Mouse (Mus musculus): ENCODE data around the gene Tbc1d24. TPM values are rescaled to one million over a fixed set of nuclear protein-coding genes. Genes with fewer than 3 reads are reported as not detected.

The Tbc1d24 gene
- polyA plus RNA-seq, 1 experiment from 2014 or later: 1.8 TPM

GRCm38 (mm10) chr17:24208641-24209042, 3.3 kb upstream of the Tbc1d24 start:
- 5% methylated on average over 29 of the region's 29 CpGs for WGBS
- H3K27me3 ChIP-seq (replicated peaks; ENCODE audit: insufficient read depth, low read length): 0 out of 2 replicates have a peak, but pooled peaks cover 11% of the 10 kb centered on the region
- peak overlapping the region; percentile 36 for H3K4me3 ChIP-seq (ENCODE audit: low read depth, low read length)
- peak overlapping the region; percentile 45; the same call in 1 of the 2 replicates for H3K9ac ChIP-seq (replicated peaks; ENCODE audit: low read depth)
- H3K27ac ChIP-seq (ENCODE audit: low read length): peak overlapping the region; percentile 16; the same call in 1 of the 2 replicates
- H3K36me3 ChIP-seq (ENCODE audit: insufficient read depth, low read length): no peaks in the 10 kb centered on the region
- H3K4me2 ChIP-seq (replicated peaks; ENCODE audit: low read depth, low read length): peak overlapping the region; percentile 64
- TF ChIP-seq CTCF (IDR thresholded peaks at IDR 0.05): no peak
- no peak for TF ChIP-seq EP300 (IDR thresholded peaks at IDR 0.05)
- no peaks in the 10 kb centered on the region for H3K9me3 ChIP-seq (ENCODE audit: low read length)
- H3K4me1 ChIP-seq (ENCODE audit: insufficient read depth, low read depth, low read length): peaks cover 40% of the 10 kb centered on the region
- ATAC-seq (0 out of 2 replicates have a peak, but pooled peaks have one; percentile 0), DNase-seq (ENCODE audit: low spot score) (no peak)

DNA sequence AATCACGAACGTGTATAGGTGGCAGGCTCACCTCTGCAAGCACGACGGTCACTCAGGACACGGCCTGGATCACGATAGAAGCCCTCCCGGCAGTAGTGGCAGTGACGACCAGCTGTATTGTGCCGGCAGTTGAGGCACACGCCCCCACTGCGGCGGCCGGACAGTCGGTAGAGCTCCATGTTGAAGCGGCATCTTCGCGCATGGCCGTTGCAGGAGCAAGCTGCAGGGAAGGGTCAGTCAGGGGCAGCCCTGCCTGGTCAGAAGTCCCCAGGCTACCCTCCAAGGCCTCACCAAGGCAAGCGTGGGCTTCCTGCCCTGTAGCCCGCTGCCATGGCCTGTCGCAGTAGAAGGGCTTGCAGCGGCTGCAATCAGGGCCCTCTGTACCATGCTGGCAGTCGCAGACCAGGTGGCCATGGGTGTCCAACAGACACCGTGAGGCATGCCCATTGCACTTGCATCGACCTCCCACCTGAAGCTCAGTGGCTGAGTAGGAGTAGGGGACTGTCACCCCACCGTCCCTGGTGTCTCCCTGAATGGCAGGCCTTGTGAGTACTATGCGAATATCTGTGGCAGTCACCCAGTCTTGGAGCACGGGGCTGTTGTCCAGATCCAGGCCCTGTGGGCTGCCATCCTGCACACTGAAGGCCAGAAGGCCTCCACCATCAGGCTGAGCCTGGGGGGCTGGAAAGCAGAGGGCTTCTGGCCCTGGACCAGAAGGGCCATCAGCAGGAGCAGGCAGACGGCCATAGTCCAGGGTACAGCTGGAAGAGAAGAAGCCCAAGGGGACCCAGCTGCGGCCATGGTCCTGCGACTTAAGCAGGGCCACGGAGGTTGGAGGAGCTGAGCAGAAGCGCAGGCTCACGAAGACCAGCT, 2.6 kb upstream of the Tbc1d24 start:
- 68% methylated on average over 34 of the region's 34 CpGs for WGBS
- Histone ChIP-seq H3K4me3 (ENCODE audit: low read depth, low read length) (0 out of 2 replicates have a peak overlapping the region, but pooled peaks have one; percentile 36), H3K4me2 (replicated peaks; ENCODE audit: low read depth, low read length) (peak overlapping the region; percentile 64), H3K9me3 (ENCODE audit: low read length) (no peaks in the 10 kb centered on the region), H3K27ac (ENCODE audit: low read length) (no peak overlapping the region), H3K9ac (replicated peaks; ENCODE audit: low read depth) (peak overlapping the region; percentile 45; the same call in 1 of the 2 replicates), H3K4me1 (ENCODE audit: insufficient read depth, low read depth, low read length) (peaks cover 40% of the 10 kb centered on the region), H3K36me3 (ENCODE audit: insufficient read depth, low read length) (no peaks in the 10 kb centered on the region), H3K27me3 (replicated peaks; ENCODE audit: insufficient read depth, low read length) (0 out of 2 replicates have a peak, but pooled peaks cover 11% of the 10 kb centered on the region)
- TF ChIP-seq CTCF (IDR thresholded peaks at IDR 0.05) (no peak), EP300 (IDR thresholded peaks at IDR 0.05) (no peak)
- ATAC-seq (no peak), DNase-seq (ENCODE audit: low spot score) (no peak)

DNA sequence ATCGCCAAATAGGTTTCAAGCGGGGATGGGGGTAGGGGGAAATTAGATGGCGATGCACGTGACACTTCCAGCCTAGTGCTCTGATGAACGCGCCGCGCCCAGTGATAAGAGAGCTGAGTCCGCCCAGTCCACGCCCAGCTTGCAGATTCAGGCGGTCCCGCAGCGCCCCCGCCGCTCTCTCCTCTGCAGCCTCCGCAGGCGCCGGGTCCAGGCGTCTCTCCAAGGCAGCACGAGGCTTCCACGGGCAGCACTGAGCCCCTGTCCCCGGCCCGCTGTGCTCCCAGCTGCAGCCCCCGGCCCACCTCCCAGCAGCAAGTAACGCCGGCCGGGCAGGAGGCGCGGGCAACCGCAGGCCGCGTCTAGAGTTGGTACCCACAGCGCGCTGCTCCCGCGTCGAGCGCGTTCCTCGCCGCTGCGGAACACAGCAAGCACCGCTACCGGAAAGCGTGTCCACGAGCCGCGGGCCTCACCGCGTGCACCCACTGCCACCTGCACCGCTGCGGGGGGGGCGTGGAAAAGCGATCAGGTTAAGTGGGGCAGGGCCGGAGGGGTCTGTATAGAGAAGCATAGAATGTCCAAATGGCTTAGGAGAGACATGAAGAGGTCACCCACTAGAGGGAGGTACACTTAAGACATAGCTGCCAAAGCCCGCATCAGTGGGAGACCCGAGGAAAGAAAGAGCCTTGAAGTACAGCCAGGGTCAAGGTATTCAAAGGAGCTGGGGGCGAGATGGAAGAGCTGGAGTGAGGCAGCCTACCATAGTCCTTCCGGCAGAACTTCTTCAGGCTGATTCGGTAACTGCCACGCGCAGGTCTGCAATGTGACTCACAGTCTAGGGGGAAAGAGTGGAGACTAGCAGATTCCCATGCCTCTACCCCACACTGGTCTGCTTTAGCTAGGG, 1.3 kb upstream of the Tbc1d24 start:
- H3K4me2 ChIP-seq (replicated peaks; ENCODE audit: low read depth, low read length): peak overlapping the region; percentile 95
- no peak overlapping the region for H3K27ac ChIP-seq (ENCODE audit: low read length)
- peak overlapping the region; percentile 31 for H3K4me3 ChIP-seq (ENCODE audit: low read depth, low read length)
- DNase-seq (ENCODE audit: low spot score) (peak; percentile 60), ATAC-seq (peak; percentile 20)
- H3K4me1 ChIP-seq (ENCODE audit: insufficient read depth, low read depth, low read length): peaks cover 34% of the 10 kb centered on the region
- no peaks in the 10 kb centered on the region for H3K36me3 ChIP-seq (ENCODE audit: insufficient read depth, low read length)
- H3K27me3 ChIP-seq (replicated peaks; ENCODE audit: insufficient read depth, low read length): 0 out of 2 replicates have a peak, but pooled peaks cover 11% of the 10 kb centered on the region
- TF ChIP-seq EP300 (IDR thresholded peaks at IDR 0.05) (no peak), CTCF (IDR thresholded peaks at IDR 0.05) (peak; percentile 25)
- 5% methylated on average over 58 of the region's 62 CpGs for WGBS
- H3K9me3 ChIP-seq (ENCODE audit: low read length): no peaks in the 10 kb centered on the region
- no peak overlapping the region for H3K9ac ChIP-seq (replicated peaks; ENCODE audit: low read depth)

- DNase-seq (ENCODE audit: low spot score) (peak; percentile 54), ATAC-seq (peak; percentile 29)
- peak overlapping the region; percentile 95 for H3K4me2 ChIP-seq (replicated peaks; ENCODE audit: low read depth, low read length)
- peaks cover 29% of the 10 kb centered on the region for H3K4me1 ChIP-seq (ENCODE audit: insufficient read depth, low read depth, low read length)
- no peaks in the 10 kb centered on the region for H3K36me3 ChIP-seq (ENCODE audit: insufficient read depth, low read length)
- no peaks in the 10 kb centered on the region for H3K9me3 ChIP-seq (ENCODE audit: low read length)
- no peak for TF ChIP-seq EP300 (IDR thresholded peaks at IDR 0.05)
- TF ChIP-seq CTCF (IDR thresholded peaks at IDR 0.05): no peak
- H3K9ac ChIP-seq (replicated peaks; ENCODE audit: low read depth): no peak overlapping the region
- no peak overlapping the region for H3K27ac ChIP-seq (ENCODE audit: low read length)
- 0 out of 2 replicates have a peak, but pooled peaks cover 11% of the 10 kb centered on the region for H3K27me3 ChIP-seq (replicated peaks; ENCODE audit: insufficient read depth, low read length)
- 3% methylated on average over 15 of the region's 15 CpGs for WGBS
- peak overlapping the region; percentile 59 for H3K4me3 ChIP-seq (ENCODE audit: low read depth, low read length)
Measured at GRCm38 (mm10) chr17:24205908-24206361, 573 bp upstream of the Tbc1d24 start.

DNA sequence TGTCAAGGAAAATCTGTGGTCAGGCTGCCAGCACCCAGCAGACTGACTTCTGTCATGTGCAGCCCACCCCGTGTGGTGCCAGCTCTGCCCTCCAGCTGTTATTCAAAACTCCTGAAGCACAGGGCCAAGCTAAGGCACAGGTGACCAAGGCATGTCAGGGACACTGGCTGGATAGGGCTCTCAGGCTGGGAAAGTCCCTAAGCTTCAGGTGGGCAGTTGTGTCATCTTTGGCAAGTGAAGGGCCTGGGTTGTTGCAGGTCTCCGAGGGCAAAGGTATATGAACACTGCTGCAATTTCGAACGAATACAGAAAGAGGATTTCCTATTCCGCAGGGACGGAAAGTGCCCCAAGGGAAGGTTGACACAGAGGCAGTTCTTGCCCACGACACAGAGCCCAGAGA, 516 bp downstream of the Tbc1d24 start:
- no peak for TF ChIP-seq CTCF (IDR thresholded peaks at IDR 0.05)
- no peak for TF ChIP-seq EP300 (IDR thresholded peaks at IDR 0.05)
- 9% methylated on average over 7 of the region's 7 CpGs for WGBS
- Histone ChIP-seq H3K4me2 (replicated peaks; ENCODE audit: low read depth, low read length) (peak overlapping the region; percentile 95), H3K27ac (ENCODE audit: low read length) (no peak overlapping the region), H3K9ac (replicated peaks; ENCODE audit: low read depth) (peak overlapping the region; percentile 29; the same call in 1 of the 2 replicates), H3K27me3 (replicated peaks; ENCODE audit: insufficient read depth, low read length) (0 out of 2 replicates have a peak, but pooled peaks cover 8% of the 10 kb centered on the region), H3K4me1 (ENCODE audit: insufficient read depth, low read depth, low read length) (peaks cover 29% of the 10 kb centered on the region), H3K9me3 (ENCODE audit: low read length) (no peaks in the 10 kb centered on the region), H3K36me3 (ENCODE audit: insufficient read depth, low read length) (no peaks in the 10 kb centered on the region), H3K4me3 (ENCODE audit: low read depth, low read length) (peak overlapping the region; percentile 59)
- ATAC-seq (no peak), DNase-seq (ENCODE audit: low spot score) (no peak)

Data from lung, postnatal 0 days (tissue).